Mouse (Mus musculus) CD4-positive, CD25-positive, alpha-beta regulatory T cell (primary cell): ENCODE measurements around the gene Galnt15. TPM values are rescaled to one million over a fixed set of nuclear protein-coding genes. Genes with fewer than 3 reads are reported as not detected.

ENCODE experiments used
- polyA plus RNA-seq: library from polyadenylated mRNA; unstranded; fragments of 100-300 nt; shearing (Covaris generic); gene quantifications from one replicate; pipeline ENCODE4 v1.2.1, GENCODE M21; 2017

Galnt15 gene
- polyA plus RNA-seq, result not detected

DNA sequence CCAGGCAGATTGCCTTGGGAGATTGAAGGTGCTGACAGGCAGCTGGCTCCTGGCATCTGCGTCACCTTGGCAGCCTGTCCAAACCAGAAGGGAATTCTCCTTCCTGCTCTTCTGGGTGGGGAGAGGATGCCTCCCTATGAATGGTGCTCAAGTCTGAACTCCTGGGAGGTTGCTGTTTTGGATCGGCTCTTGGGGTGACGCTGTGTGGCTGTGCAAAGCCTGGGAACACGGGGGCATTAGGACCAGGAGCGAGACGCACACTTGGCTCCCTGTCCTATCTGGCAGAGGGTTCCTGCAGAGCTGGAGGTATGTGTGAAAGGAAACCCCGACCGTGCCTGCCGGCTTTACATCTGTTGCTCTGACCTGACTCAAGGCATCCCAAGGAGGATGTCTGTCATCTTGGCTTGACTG, at the start of gene Galnt15:
Gene Galnt15 (plus strand): TSS at position 309 of the 411 bp plus-strand sequence.

DNA sequence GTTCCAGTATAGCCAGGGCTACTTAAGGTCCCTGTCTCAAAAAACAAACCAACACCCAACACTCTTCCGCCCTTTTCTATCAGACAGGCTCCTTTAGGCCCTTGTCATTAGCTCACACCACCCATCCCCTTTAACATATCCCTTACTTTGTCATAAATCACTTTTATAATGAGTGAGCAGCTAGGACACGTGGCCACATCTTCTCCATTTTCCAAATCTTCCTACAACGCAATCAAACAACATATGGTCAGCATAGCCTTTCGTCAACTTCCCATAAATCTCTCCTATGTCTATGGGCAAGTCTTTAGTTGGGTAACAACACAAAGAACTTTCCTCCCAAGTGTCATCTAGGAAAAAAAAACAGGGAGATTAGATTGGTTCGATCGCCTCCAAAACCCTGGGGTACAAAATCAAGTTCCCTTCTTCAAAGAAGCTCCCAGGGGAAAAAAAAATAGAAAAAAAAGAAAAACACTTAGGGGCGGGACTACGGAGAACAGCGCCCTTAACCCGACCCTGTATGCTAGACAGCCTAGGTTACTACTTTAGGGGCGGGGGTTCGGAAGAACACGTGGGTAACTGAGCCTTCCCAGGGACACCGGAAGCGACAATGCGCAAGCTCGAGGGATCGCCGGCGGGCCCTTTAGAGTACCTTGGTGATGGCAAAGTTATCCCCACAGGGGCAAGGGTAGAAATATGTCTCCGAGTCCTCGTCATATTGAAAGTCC, 56.1 kb downstream of the Galnt15 start, which contains the start of gene Oxnad1:
Gene Oxnad1 (plus strand): TSS at position 614 of the 725 bp plus-strand sequence.

DNA sequence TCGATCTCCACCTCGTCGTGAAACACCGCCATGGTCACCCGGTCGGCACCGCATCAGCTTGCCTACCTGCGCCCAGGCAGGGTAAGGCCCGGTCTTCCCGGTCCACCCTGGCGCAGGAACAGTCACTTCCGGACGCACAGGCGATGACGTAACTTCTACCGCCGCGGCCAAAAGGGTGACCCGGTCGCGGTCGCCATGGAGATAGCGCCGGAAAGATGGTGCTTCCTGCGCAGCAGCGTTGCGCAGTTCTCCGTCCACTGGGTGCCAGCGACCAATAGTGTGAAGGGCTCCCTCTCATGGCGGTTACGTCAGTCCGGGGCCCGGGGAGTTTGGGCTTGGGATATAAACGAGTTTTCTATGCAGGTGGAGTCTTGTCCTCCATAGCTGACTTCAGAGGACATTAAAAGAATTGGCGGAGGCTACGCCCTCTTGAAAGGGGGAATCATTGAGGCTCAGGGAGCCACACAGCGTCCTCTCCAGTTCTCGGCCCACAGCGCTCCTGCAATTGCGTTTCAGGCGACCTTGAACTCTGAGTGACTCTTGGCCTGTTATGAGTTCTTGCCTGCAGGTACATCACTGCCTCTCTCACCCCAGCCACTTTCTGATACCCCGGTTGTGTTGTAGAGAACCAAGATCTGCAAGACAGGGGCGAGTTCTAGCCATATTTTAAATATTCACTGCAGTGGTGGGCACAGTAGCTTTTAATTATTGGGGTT, 56.9 kb downstream of the Galnt15 start, which contains the start of gene Dph3:
Gene Dph3 (minus strand): TSS at position 244 of the 716 bp plus-strand sequence.

Other genes with a start within 250 kb of the Galnt15 start
- 17.7 TPM for gene Ankrd28, start 198.3 kb upstream of the Galnt15 start, polyA plus RNA-seq
- gene Oxnad1, start 56.4 kb downstream of the Galnt15 start, polyA plus RNA-seq, result 15.8 TPM
- gene Dph3, start 56.7 kb downstream of the Galnt15 start, polyA plus RNA-seq, result 70.2 TPM
- not detected for gene Msmb, start 113.0 kb downstream of the Galnt15 start, polyA plus RNA-seq
- 87.7 TPM for gene Ncoa4, start 130.9 kb downstream of the Galnt15 start, polyA plus RNA-seq
- gene Timm23, start 172.9 kb downstream of the Galnt15 start, polyA plus RNA-seq, result 88.9 TPM
- 76.8 TPM for gene Parg, start 173.0 kb downstream of the Galnt15 start, polyA plus RNA-seq